Mouse (Mus musculus): ENCODE data around the gene Mcl1.
"Not testable (repeated sequence)": the region's sequence is repeated elsewhere in the genome, so short reads cannot be mapped to it uniquely, and the experiment has no call there.

Gene Mcl1

GRCm38 (mm10) chr3:95650276-95651032 is 8.1 kb upstream of the Mcl1 start:
- DNase-seq (ENCODE audit: extremely low read depth, low read depth, low spot score): no peak

- no peak for DNase-seq (ENCODE audit: extremely low read depth, low read depth, low spot score)
These were observed 7.6 kb upstream of the Mcl1 start for GRCm38 (mm10) chr3:95651033-95651373.

- DNase-seq (ENCODE audit: extremely low read depth, low read depth, low spot score): no peak
These were observed 7.0 kb upstream of the Mcl1 start for GRCm38 (mm10) chr3:95651391-95652203.

- DNase-seq (ENCODE audit: extremely low read depth, low read depth, low spot score): no peak
These were observed 6.3 kb upstream of the Mcl1 start for GRCm38 (mm10) chr3:95652204-95652811.

- no peak for DNase-seq (ENCODE audit: extremely low read depth, low read depth, low spot score)
These were observed 5.7 kb upstream of the Mcl1 start for GRCm38 (mm10) chr3:95652871-95653270.

- DNase-seq (ENCODE audit: extremely low read depth, low read depth, low spot score): no peak
These were observed 5.0 kb upstream of the Mcl1 start for GRCm38 (mm10) chr3:95653473-95654034.

GRCm38 (mm10) chr3:95654371-95654770 is 4.2 kb upstream of the Mcl1 start:
- not testable (repeated sequence) for DNase-seq (ENCODE audit: extremely low read depth, low read depth, low spot score)

- DNase-seq (ENCODE audit: extremely low read depth, low read depth, low spot score): no peak
These were observed 3.2 kb upstream of the Mcl1 start for GRCm38 (mm10) chr3:95655437-95655836.

- no peak for DNase-seq (ENCODE audit: extremely low read depth, low read depth, low spot score)
These were observed 1.5 kb upstream of the Mcl1 start for GRCm38 (mm10) chr3:95657108-95657507.

GRCm38 (mm10) chr3:95657711-95658110 is 877 bp upstream of the Mcl1 start:
- no peak for DNase-seq (ENCODE audit: extremely low read depth, low read depth, low spot score)

- no peak for DNase-seq (ENCODE audit: extremely low read depth, low read depth, low spot score)
These were observed 502 bp downstream of the Mcl1 start for GRCm38 (mm10) chr3:95658868-95659712.

GRCm38 (mm10) chr3:95659948-95660347 is 1.4 kb downstream of the Mcl1 start:
- no peak for DNase-seq (ENCODE audit: extremely low read depth, low read depth, low spot score)

GRCm38 (mm10) chr3:95660788-95661478 is 2.3 kb downstream of the Mcl1 start:
- DNase-seq (ENCODE audit: extremely low read depth, low read depth, low spot score): no peak

- no peak for DNase-seq (ENCODE audit: extremely low read depth, low read depth, low spot score)
These were observed 3.5 kb downstream of the Mcl1 start for GRCm38 (mm10) chr3:95661945-95662715.

- no peak for DNase-seq (ENCODE audit: extremely low read depth, low read depth, low spot score)
These were observed 4.3 kb downstream of the Mcl1 start for GRCm38 (mm10) chr3:95662724-95663449.

- no peak for DNase-seq (ENCODE audit: extremely low read depth, low read depth, low spot score)
These were observed 4.9 kb downstream of the Mcl1 start for GRCm38 (mm10) chr3:95663486-95663885.

- no peak for DNase-seq (ENCODE audit: extremely low read depth, low read depth, low spot score)
These were observed 5.5 kb downstream of the Mcl1 start for GRCm38 (mm10) chr3:95663969-95664608.

GRCm38 (mm10) chr3:95664940-95665352 is 6.4 kb downstream of the Mcl1 start:
- no peak for DNase-seq (ENCODE audit: extremely low read depth, low read depth, low spot score)
